Mouse (Mus musculus): ENCODE measurements around the gene Ubxn10. TPM values are rescaled to one million over a fixed set of nuclear protein-coding genes. Genes with fewer than 3 reads are reported as not detected.

Ubxn10 gene
- polyA plus RNA-seq, 1 experiment from 2014 or later = 1.3 TPM

GRCm38 (mm10) chr4:138762266-138762665 is 25.3 kb upstream of the Ubxn10 start:
- ATAC-seq (replicated peaks; ENCODE audit: extremely low read depth, insufficient read depth, low FRiP score) = no peak
- Histone ChIP-seq H3K27ac (ENCODE audit: low read length) (no peak overlapping the region), H3K9me3 (replicated peaks; ENCODE audit: control insufficient read depth, low read length) (no peaks in the 10 kb centered on the region), H3K9ac (ENCODE audit: low read length) (no peak overlapping the region), H3K4me1 (ENCODE audit: control insufficient read depth, insufficient read depth, low read length) (no peaks in the 10 kb centered on the region), H3K36me3 (ENCODE audit: control insufficient read depth, insufficient read depth) (no peaks in the 10 kb centered on the region), H3K27me3 (ENCODE audit: control insufficient read depth, insufficient read depth, low read length) (peaks cover 5% of the 10 kb centered on the region), H3K4me2 (ENCODE audit: low read depth, low read length) (no peak overlapping the region), H3K4me3 (ENCODE audit: low read length) (no peak overlapping the region)
- WGBS = 65% methylated on average over 9 of the region's 9 CpGs

GRCm38 (mm10) chr4:138757416-138757815 is 20.4 kb upstream of the Ubxn10 start, which contains the start of gene Pla2g2f:
Gene Pla2g2f (minus strand): TSS chr4:138757626.
- Histone ChIP-seq H3K4me1 (ENCODE audit: control insufficient read depth, insufficient read depth, low read length) (no peaks in the 10 kb centered on the region), H3K4me2 (ENCODE audit: low read depth, low read length) (no peak within 1 kb of the TSS), H3K27ac (ENCODE audit: low read length) (no peak within 1 kb of the TSS), H3K9me3 (replicated peaks; ENCODE audit: control insufficient read depth, low read length) (no peaks in the 10 kb centered on the region; the same call in 1 of the 2 replicates), H3K9ac (ENCODE audit: low read length) (no peak within 1 kb of the TSS), H3K36me3 (ENCODE audit: control insufficient read depth, insufficient read depth) (no peaks in the 10 kb centered on the region), H3K27me3 (ENCODE audit: control insufficient read depth, insufficient read depth, low read length) (peaks cover 3% of the 10 kb centered on the region), H3K4me3 (ENCODE audit: low read length) (no peak within 1 kb of the TSS)
- no peak for ATAC-seq (replicated peaks; ENCODE audit: extremely low read depth, insufficient read depth, low FRiP score)
- WGBS = 84% methylated on average over 8 of the region's 8 CpGs

GRCm38 (mm10) chr4:138755983-138756382 is 19.0 kb upstream of the Ubxn10 start:
- Histone ChIP-seq H3K4me2 (ENCODE audit: low read depth, low read length) (no peak overlapping the region), H3K36me3 (ENCODE audit: control insufficient read depth, insufficient read depth) (no peaks in the 10 kb centered on the region), H3K27me3 (ENCODE audit: control insufficient read depth, insufficient read depth, low read length) (peaks cover 3% of the 10 kb centered on the region), H3K4me3 (ENCODE audit: low read length) (no peak overlapping the region), H3K27ac (ENCODE audit: low read length) (no peak overlapping the region), H3K4me1 (ENCODE audit: control insufficient read depth, insufficient read depth, low read length) (no peaks in the 10 kb centered on the region), H3K9me3 (replicated peaks; ENCODE audit: control insufficient read depth, low read length) (no peaks in the 10 kb centered on the region; the same call in 1 of the 2 replicates), H3K9ac (ENCODE audit: low read length) (no peak overlapping the region)
- 78% methylated on average over 11 of the region's 11 CpGs for WGBS
- no peak for ATAC-seq (replicated peaks; ENCODE audit: extremely low read depth, insufficient read depth, low FRiP score)

- Histone ChIP-seq H3K9ac (ENCODE audit: low read length) (no peak overlapping the region), H3K27me3 (ENCODE audit: control insufficient read depth, insufficient read depth, low read length) (peaks cover 3% of the 10 kb centered on the region), H3K36me3 (ENCODE audit: control insufficient read depth, insufficient read depth) (no peaks in the 10 kb centered on the region), H3K27ac (ENCODE audit: low read length) (no peak overlapping the region), H3K9me3 (replicated peaks; ENCODE audit: control insufficient read depth, low read length) (no peaks in the 10 kb centered on the region; the same call in 1 of the 2 replicates), H3K4me1 (ENCODE audit: control insufficient read depth, insufficient read depth, low read length) (no peaks in the 10 kb centered on the region), H3K4me3 (ENCODE audit: low read length) (no peak overlapping the region), H3K4me2 (ENCODE audit: low read depth, low read length) (no peak overlapping the region)
- ATAC-seq (replicated peaks; ENCODE audit: extremely low read depth, insufficient read depth, low FRiP score) = no peak
- 57% methylated on average over 4 of the region's 4 CpGs for WGBS
These were observed 18.5 kb upstream of the Ubxn10 start for GRCm38 (mm10) chr4:138755439-138755838.

GRCm38 (mm10) chr4:138754432-138754831 is 17.5 kb upstream of the Ubxn10 start:
- Histone ChIP-seq H3K4me1 (ENCODE audit: control insufficient read depth, insufficient read depth, low read length) (no peaks in the 10 kb centered on the region), H3K36me3 (ENCODE audit: control insufficient read depth, insufficient read depth) (no peaks in the 10 kb centered on the region), H3K4me2 (ENCODE audit: low read depth, low read length) (no peak overlapping the region), H3K9ac (ENCODE audit: low read length) (no peak overlapping the region), H3K27me3 (ENCODE audit: control insufficient read depth, insufficient read depth, low read length) (peaks cover 3% of the 10 kb centered on the region; the same call in 1 of the 2 replicates), H3K4me3 (ENCODE audit: low read length) (no peak overlapping the region), H3K9me3 (replicated peaks; ENCODE audit: control insufficient read depth, low read length) (no peaks in the 10 kb centered on the region; the same call in 1 of the 2 replicates), H3K27ac (ENCODE audit: low read length) (no peak overlapping the region)
- ATAC-seq (replicated peaks; ENCODE audit: extremely low read depth, insufficient read depth, low FRiP score) = no peak
- WGBS = 40% methylated on average over 9 of the region's 9 CpGs

GRCm38 (mm10) chr4:138753608-138754007 is 16.6 kb upstream of the Ubxn10 start:
- Histone ChIP-seq H3K4me2 (ENCODE audit: low read depth, low read length) (no peak overlapping the region), H3K9ac (ENCODE audit: low read length) (no peak overlapping the region), H3K4me3 (ENCODE audit: low read length) (no peak overlapping the region), H3K27me3 (ENCODE audit: control insufficient read depth, insufficient read depth, low read length) (no peaks in the 10 kb centered on the region), H3K36me3 (ENCODE audit: control insufficient read depth, insufficient read depth) (no peaks in the 10 kb centered on the region), H3K27ac (ENCODE audit: low read length) (no peak overlapping the region), H3K9me3 (replicated peaks; ENCODE audit: control insufficient read depth, low read length) (no peaks in the 10 kb centered on the region; the same call in 1 of the 2 replicates), H3K4me1 (ENCODE audit: control insufficient read depth, insufficient read depth, low read length) (no peaks in the 10 kb centered on the region)
- WGBS = 87% methylated on average over 3 of the region's 3 CpGs
- ATAC-seq (replicated peaks; ENCODE audit: extremely low read depth, insufficient read depth, low FRiP score) = no peak

- no peaks in the 10 kb centered on the region for H3K4me1 ChIP-seq (ENCODE audit: control insufficient read depth, insufficient read depth, low read length)
- H3K4me2 ChIP-seq (ENCODE audit: low read depth, low read length) = no peak overlapping the region
- no peak overlapping the region for H3K4me3 ChIP-seq (ENCODE audit: low read length)
- no peak overlapping the region for H3K27ac ChIP-seq (ENCODE audit: low read length)
- no peaks in the 10 kb centered on the region; the same call in 1 of the 2 replicates for H3K9me3 ChIP-seq (replicated peaks; ENCODE audit: control insufficient read depth, low read length)
- no peaks in the 10 kb centered on the region for H3K36me3 ChIP-seq (ENCODE audit: control insufficient read depth, insufficient read depth)
- peaks cover 7% of the 10 kb centered on the region for H3K27me3 ChIP-seq (ENCODE audit: control insufficient read depth, insufficient read depth, low read length)
- no peak for ATAC-seq (replicated peaks; ENCODE audit: extremely low read depth, insufficient read depth, low FRiP score)
- WGBS = 89% methylated on average over 6 of the region's 6 CpGs
- H3K9ac ChIP-seq (ENCODE audit: low read length) = no peak overlapping the region
These were observed 15.6 kb upstream of the Ubxn10 start for GRCm38 (mm10) chr4:138752603-138753002.

GRCm38 (mm10) chr4:138748369-138749072 is 11.6 kb upstream of the Ubxn10 start:
- H3K36me3 ChIP-seq (ENCODE audit: control insufficient read depth, insufficient read depth) = no peaks in the 10 kb centered on the region
- peaks cover 14% of the 10 kb centered on the region for H3K27me3 ChIP-seq (ENCODE audit: control insufficient read depth, insufficient read depth, low read length)
- no peak overlapping the region for H3K4me3 ChIP-seq (ENCODE audit: low read length)
- ATAC-seq (replicated peaks; ENCODE audit: extremely low read depth, insufficient read depth, low FRiP score) = no peak; the same call in 1 of the 2 replicates
- H3K27ac ChIP-seq (ENCODE audit: low read length) = no peak overlapping the region
- H3K9me3 ChIP-seq (replicated peaks; ENCODE audit: control insufficient read depth, low read length) = no peaks in the 10 kb centered on the region; the same call in 1 of the 2 replicates
- H3K4me1 ChIP-seq (ENCODE audit: control insufficient read depth, insufficient read depth, low read length) = no peaks in the 10 kb centered on the region
- no peak overlapping the region for H3K4me2 ChIP-seq (ENCODE audit: low read depth, low read length)
- WGBS = 46% methylated on average over 8 of the region's 8 CpGs
- H3K9ac ChIP-seq (ENCODE audit: low read length) = no peak overlapping the region

- no peak overlapping the region for H3K4me3 ChIP-seq (ENCODE audit: low read length)
- H3K27me3 ChIP-seq (ENCODE audit: control insufficient read depth, insufficient read depth, low read length) = peaks cover 14% of the 10 kb centered on the region
- no peaks in the 10 kb centered on the region; the same call in 1 of the 2 replicates for H3K9me3 ChIP-seq (replicated peaks; ENCODE audit: control insufficient read depth, low read length)
- H3K4me1 ChIP-seq (ENCODE audit: control insufficient read depth, insufficient read depth, low read length) = no peaks in the 10 kb centered on the region
- no peak overlapping the region for H3K4me2 ChIP-seq (ENCODE audit: low read depth, low read length)
- no peak for ATAC-seq (replicated peaks; ENCODE audit: extremely low read depth, insufficient read depth, low FRiP score)
- no peak overlapping the region for H3K27ac ChIP-seq (ENCODE audit: low read length)
- WGBS = 67% methylated on average over 10 of the region's 10 CpGs
- no peak overlapping the region for H3K9ac ChIP-seq (ENCODE audit: low read length)
- no peaks in the 10 kb centered on the region for H3K36me3 ChIP-seq (ENCODE audit: control insufficient read depth, insufficient read depth)
These were observed 10.9 kb upstream of the Ubxn10 start for GRCm38 (mm10) chr4:138747851-138748250.
